Mouse (Mus musculus) G1E (cell line): Measurements from ENCODE around the gene Misp.

ENCODE experiments used
- CTCF ChIP-seq: IDR thresholded peaks from 2 replicates; pipeline ENCODE4 v1.5.1; 2012; ENCODE audit warnings: low read depth, low read length, inconsistent platforms, mixed read lengths
- GATA1 ChIP-seq: IDR thresholded peaks from 2 replicates; pipeline ENCODE4 v1.6.1; 2012; ENCODE audit warnings: borderline replicate concordance, low read length, inconsistent platforms, mixed read lengths
- POLR2AphosphoS5 ChIP-seq: IDR thresholded peaks from 2 replicates; pipeline ENCODE4 v1.6.1; 2012; ENCODE audit warnings: low read depth, low read length, inconsistent platforms; ENCODE audit not compliant: insufficient replicate concordance
- TAL1 ChIP-seq: conservative IDR thresholded peaks from 2 replicates; pipeline ENCODE4 v1.6.1; 2012; ENCODE audit warnings: low read depth, low read length, inconsistent platforms, mixed read lengths

- TF ChIP-seq CTCF (no peak), GATA1 (no peak), POLR2AphosphoS5 (no peak), TAL1 (no peak)
Observed at GRCm38 (mm10) chr10:79803716-79804323, 17.0 kb upstream of the Misp start.
